Mouse (Mus musculus): ENCODE results near the gene L1cam.

L1cam gene

DNA sequence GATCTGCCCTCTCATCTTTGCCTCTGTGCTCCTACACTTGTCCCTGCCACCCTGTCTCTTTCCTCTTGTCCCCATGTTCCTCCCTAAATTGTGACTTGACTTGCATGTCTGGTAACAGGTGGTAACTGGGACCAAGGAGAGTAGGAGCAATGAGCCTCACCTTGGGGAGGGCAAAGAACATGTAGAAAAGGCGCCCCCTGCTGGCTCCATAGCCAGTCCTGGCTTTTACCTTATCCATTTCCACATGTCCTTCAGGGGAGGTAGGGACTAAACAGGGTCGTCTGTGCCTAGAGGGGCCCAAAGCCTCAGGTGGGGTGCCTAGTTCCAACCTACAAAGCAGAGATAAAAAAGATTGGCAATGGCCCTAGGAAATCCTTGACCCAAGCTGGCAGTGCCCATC lies at the start of gene L1cam:
Gene L1cam (minus strand): TSS at position 387 of the 400 bp plus-strand sequence.
- DNase-seq (ENCODE audit: low spot score in 2 of 2), result no peak

GRCm38 (mm10) chrX:73942294-73942693 lies 46.4 kb upstream of the L1cam start:
- no peak for DNase-seq (ENCODE audit: low spot score in 2 of 2)

DNA sequence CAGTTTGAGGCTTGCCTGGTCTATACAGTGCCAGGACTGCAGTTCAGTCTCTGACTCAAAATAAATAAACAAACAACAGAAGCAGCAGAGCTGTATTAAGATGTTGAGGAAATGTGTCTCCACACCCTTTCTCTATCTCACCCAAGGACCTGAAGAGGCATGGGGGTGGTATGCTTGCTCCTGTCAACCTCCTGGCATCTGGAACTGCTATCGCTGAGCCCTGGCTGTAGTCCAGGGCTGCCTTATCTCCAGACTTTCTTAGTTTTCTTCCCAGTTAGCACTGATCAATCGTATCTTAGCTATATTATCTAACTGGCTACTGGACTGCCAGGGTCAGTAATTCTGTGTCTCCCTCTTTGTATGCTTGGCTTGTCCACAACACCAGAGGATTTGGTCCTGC lies 46.0 kb upstream of the L1cam start:
- DNase-seq (ENCODE audit: low spot score in 2 of 2), result no peak

DNA sequence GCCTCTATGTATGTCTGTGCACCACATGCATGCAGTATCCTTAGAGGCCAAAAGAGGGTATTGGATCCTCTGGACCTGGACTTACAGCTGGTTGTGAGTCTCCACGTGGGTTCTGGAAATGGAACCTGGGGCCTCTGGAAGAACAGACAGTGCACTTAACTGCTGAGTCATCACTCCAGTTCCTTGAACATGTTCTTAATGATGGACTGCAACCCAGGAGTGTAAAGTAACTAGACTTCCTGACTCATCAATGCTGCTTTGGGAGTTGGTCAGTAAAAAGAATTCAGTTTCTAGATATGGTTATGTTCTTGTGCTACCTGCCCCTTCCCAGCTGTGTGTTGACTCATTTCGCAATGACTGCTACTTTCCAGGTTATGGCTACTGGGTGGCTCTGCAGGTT lies 36.0 kb upstream of the L1cam start:
- DNase-seq (ENCODE audit: low spot score in 2 of 2), result no peak

GRCm38 (mm10) chrX:73930402-73931062 lies 34.6 kb upstream of the L1cam start, which contains the start of gene Renbp:
Gene Renbp (minus strand): TSS chrX:73930850.
- DNase-seq (ENCODE audit: low spot score in 2 of 2), result peak; percentile 74 to 79

GRCm38 (mm10) chrX:73922550-73922882 lies 26.6 kb upstream of the L1cam start:
- DNase-seq (ENCODE audit: low spot score in 2 of 2), result no peak

DNA sequence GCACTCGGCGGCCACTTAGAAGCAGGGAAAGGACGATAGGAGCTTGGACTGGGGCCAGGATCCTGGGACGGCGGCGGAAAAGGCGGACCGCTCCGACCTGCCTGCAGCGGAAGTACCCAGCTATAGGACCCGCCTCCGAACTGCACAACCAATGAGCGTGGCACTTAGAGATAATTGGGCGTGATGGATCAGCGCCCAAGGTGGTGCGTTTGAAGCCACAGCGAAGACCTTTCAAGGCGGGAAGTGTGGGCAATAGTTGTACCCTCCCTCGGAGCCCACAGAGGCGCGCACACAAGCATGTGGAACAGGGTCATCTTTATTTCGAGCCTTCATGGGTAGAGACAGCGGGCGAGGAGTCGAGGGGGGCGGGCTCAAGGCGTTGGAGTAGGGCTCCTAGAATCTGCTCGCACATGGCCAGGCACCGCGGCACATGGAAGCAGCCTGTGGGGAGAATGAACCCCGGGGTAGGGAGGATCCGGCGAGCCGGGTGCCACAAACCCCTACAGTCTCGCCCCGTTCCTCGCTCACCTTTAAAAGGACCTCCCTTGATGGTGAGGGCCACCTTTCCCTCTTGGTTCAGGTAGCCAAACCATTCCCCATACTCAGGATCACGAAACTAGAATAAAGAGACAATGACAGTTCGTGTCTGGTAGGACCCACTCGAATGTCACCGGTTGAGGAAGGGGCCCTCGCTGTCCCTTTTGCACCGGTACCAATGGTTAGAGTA lies 26.1 kb upstream of the L1cam start, which contains the start of the genes Arhgap4 and Naa10:
Gene Arhgap4 (minus strand): TSS at position 48 of the 727 bp plus-strand sequence.
Gene Naa10 (minus strand): TSS at position 122 of the 727 bp plus-strand sequence.
- DNase-seq (ENCODE audit: low spot score in 2 of 2), result peak; percentile 82 to 91

- no peak for DNase-seq (ENCODE audit: low spot score in 2 of 2)
Observed at GRCm38 (mm10) chrX:73921285-73921822, 25.4 kb upstream of the L1cam start.

DNA sequence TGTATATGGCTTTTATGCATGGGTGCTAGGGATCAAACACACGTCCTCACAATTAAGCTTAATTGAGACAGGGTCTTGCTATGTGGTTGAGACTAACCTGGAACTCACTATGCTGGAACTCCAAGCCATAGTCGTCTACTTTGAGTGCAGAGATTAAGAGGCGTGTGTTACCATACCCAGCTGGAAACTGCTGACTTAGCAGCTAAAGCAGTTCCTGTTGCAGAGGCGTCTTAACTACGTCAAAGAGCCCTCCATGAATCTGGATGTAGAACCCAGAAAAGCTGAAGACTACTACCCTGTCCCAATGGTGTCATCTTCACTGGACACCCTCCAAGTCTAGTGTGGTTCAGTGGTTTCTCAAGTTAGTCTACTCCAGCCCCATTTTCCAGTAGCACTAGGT lies 22.7 kb upstream of the L1cam start:
- no peak for DNase-seq (ENCODE audit: low spot score in 2 of 2)

DNA sequence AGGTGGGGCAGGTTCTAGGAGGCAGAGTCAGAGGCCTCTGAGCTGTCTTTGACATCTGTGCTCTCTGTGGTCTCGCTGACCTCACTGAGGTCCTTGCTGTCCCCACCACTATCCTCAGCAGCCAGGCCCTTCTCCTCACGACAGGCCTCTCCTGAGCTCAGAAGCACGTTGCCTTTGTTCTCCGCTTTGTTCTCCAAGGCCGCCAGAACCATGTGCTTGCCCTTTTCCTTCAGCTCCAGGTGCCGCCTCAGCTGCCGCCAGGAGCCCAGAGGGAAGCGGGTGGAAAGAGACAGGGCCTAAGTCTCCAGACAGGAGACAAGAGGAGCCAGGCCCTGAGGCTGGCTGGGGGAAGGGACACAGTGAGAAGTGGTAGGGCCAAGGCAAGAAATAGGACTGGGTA lies 21.0 kb upstream of the L1cam start:
- no peak for DNase-seq (ENCODE audit: low spot score in 2 of 2)

- peak; percentile 85 to 87 for DNase-seq (ENCODE audit: low spot score in 2 of 2)
Observed at GRCm38 (mm10) chrX:73914827-73915703, 19.2 kb upstream of the L1cam start.

GRCm38 (mm10) chrX:73911588-73911987 lies 15.7 kb upstream of the L1cam start:
- no peak for DNase-seq (ENCODE audit: low spot score in 2 of 2)

DNA sequence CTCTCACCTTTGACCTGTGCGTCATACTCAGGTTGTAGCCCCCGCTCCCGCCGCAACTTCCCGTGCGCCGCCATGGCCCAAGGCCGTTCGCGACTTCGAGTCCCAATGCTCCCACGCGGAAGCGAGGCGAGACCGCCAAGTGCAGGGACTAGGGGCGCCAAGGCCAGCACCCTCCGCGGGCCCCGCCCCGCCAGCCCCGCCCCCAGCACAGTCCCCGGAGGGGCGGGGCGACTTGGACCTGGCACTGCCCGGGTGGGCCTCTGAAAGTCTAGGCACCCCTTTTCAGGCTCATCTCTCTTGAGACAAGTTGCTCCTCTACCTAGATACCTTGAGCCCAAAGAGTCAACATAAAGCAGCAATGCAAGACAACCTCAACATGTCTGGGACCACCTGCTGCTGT lies 15.3 kb upstream of the L1cam start:
- no peak for DNase-seq (ENCODE audit: low spot score in 2 of 2)

GRCm38 (mm10) chrX:73910451-73910850 lies 14.5 kb upstream of the L1cam start:
- DNase-seq (ENCODE audit: low spot score in 2 of 2), result no peak

- DNase-seq (ENCODE audit: low spot score in 2 of 2), result no peak
Observed at GRCm38 (mm10) chrX:73910049-73910448, 14.1 kb upstream of the L1cam start.

GRCm38 (mm10) chrX:73897959-73898358 lies 2.1 kb upstream of the L1cam start:
- no peak for DNase-seq (ENCODE audit: low spot score in 2 of 2)

DNA sequence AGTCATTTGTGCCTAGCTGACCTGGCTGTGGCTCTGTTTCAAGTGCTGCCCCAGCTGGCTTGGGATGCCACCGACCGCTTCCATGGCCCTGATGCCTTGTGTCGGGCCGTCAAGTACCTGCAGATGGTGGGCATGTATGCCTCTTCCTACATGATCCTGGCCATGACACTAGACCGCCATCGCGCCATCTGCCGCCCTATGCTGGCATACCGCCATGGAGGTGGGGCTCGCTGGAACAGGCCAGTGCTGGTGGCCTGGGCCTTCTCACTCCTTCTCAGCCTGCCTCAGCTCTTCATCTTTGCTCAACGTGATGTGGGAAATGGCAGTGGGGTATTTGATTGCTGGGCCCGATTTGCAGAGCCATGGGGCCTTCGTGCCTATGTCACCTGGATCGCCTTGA lies 3.1 kb downstream of the L1cam start:
- DNase-seq (ENCODE audit: low spot score in 2 of 2), result no peak

- no peak for DNase-seq (ENCODE audit: low spot score in 2 of 2)
Observed at GRCm38 (mm10) chrX:73891551-73892152, 4.3 kb downstream of the L1cam start, which contains the start of gene Avpr2. Gene Avpr2 (plus strand): TSS chrX:73892102.

DNA sequence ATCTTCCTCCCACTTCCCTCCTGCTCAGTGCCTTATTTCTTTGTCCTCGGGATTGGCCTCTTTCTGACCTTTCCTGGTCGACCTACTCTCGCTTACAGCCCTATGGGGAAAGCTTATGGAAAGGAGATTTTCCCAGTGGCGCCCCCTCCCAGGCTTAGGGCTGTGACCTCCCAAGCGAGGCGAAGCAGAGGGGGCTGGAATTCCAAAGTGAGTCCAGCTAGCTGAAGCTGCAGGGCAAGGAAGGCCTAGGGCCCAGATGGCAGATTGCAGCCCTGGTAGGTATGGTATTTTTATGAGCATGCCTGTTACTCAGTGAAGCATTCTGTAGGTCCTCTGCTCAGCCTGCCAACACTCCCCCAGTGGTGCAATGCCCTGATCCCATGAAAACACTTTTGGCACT lies 14.4 kb downstream of the L1cam start:
- no peak for DNase-seq (ENCODE audit: low spot score in 2 of 2)

DNA sequence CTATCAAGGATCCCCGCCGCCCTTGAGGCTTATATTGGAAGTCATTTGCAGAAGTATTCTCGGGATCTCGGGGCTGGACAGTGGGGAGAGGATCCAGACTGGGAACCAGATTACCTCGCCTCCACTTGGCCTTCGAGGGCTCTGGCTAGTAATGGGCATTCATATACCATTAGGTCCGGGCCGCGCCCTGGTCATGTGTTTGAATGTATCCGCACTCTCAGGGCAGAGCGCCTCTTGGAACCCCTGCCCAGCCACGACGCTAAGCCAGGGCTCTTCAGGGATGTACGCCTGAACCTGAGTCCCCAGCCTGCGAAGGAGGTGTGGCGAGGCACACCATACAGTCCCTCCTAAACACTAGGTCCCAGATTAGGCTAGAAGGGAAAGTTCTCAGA lies 14.9 kb downstream of the L1cam start:
- no peak for DNase-seq (ENCODE audit: low spot score in 2 of 2)

- peak in 1 of 2 experiments; percentile 29 for DNase-seq (ENCODE audit: low spot score in 2 of 2)
Observed at GRCm38 (mm10) chrX:73880194-73881035, 15.5 kb downstream of the L1cam start.

Measured in urinary bladder, postnatal 4 days (tissue).